Comparison of ENCODE assay signal across 9 mouse cellular contexts in the genomic region with DNA sequence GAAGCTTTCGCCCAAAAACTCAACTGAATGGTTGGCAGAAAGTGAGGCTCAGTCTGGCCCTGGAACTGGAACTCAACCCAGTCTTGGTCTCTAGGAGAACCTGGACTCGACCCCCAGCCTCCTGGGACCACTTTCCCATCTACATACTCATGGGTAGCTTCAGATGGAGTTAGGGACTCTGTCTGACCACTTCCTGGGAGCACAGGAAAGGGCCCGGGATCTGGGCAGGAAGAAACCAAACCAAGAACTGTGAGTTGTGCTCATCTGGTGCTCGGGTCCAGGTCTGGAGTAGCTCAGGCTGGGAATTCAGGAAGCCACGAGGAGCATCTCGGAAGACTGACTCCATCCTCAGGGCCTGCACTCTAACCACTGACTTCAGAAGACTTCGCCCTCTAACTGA. TPM values are rescaled to one million over a fixed set of nuclear protein-coding genes. Genes with fewer than 3 reads are reported as not detected.
DNase-seq lines count a peak whose midpoint lies in the region; ATAC-seq lines count a peak whose summit lies in the region.
"Had no signal": no experiment of that assay in that cellular context is flagged by ENCODE, and none has a peak within 500 bp of the region (broad histone marks: within the 10 kb centered on the region; RNA-seq: fewer than 3 reads in every experiment).

No protein-coding gene starts in this region.

- peaks cover 24% of the 10 kb centered on the region for H3K36me3 ChIP-seq in heart, embryonic 10.5 days
- no peaks in the 10 kb centered on the region for H3K36me3 ChIP-seq in heart, embryonic 16.5 days (ENCODE audit: control insufficient read depth, insufficient read depth)
- H3K36me3 ChIP-seq in midbrain, embryonic 11.5 days (ENCODE audit: control insufficient read depth, insufficient read depth, low read length): peaks cover 2% of the 10 kb centered on the region; the same call in 1 of the 2 replicates

- intact Hi-C loops in heart, postnatal 10 days (cut with DNase I): loop anchor here (5.0 to 10.0 kb wide), 2 partner anchors 34 to 352 kb away; no protein-coding TSS in a partner anchor

- peaks cover 88% of the 10 kb centered on the region for H3K4me1 ChIP-seq in heart, embryonic 10.5 days
- peaks cover 57% of the 10 kb centered on the region for H3K4me1 ChIP-seq in heart, embryonic 16.5 days (ENCODE audit: control insufficient read depth, insufficient read depth, low read length)
- H3K4me1 ChIP-seq in midbrain, embryonic 11.5 days (ENCODE audit: control insufficient read depth, insufficient read depth, low read length): peaks cover 46% of the 10 kb centered on the region

- peaks cover 6% of the 10 kb centered on the region; the same call in 1 of the 2 replicates for H3K27me3 ChIP-seq in heart, embryonic 10.5 days (ENCODE audit: insufficient read depth, poor library complexity, severe bottlenecking)
- H3K27me3 ChIP-seq in heart, embryonic 16.5 days (ENCODE audit: control insufficient read depth, insufficient read depth, low read length): no peaks in the 10 kb centered on the region
- H3K27me3 ChIP-seq in midbrain, embryonic 11.5 days (ENCODE audit: control insufficient read depth, insufficient read depth, low read length): no peaks in the 10 kb centered on the region

- no peak for ATAC-seq in heart, embryonic 16.5 days (replicated peaks; ENCODE audit: extremely low read depth, insufficient read depth, low FRiP score)
- no peak for ATAC-seq in midbrain, embryonic 11.5 days (ENCODE audit: low FRiP score)
- ATAC-seq in megakaryocyte-erythroid progenitor cell, adult 5-6 weeks (replicated peaks; ENCODE audit: low FRiP score, low TSS enrichment, poor library complexity, severe bottlenecking): no peak

- no peaks in the 10 kb centered on the region for H3K9me3 ChIP-seq in heart, embryonic 10.5 days
- H3K9me3 ChIP-seq in heart, embryonic 16.5 days (replicated peaks; ENCODE audit: control insufficient read depth, low read length): no peaks in the 10 kb centered on the region
- no peaks in the 10 kb centered on the region for H3K9me3 ChIP-seq in midbrain, embryonic 11.5 days (ENCODE audit: control insufficient read depth, low read length)

- H3K9ac ChIP-seq in heart, embryonic 16.5 days (ENCODE audit: low read length): peak overlapping the region; percentile 91
- no peak overlapping the region for H3K9ac ChIP-seq in midbrain, embryonic 11.5 days (ENCODE audit: low read length)

- peak overlapping the region; percentile 96; the same call in 1 of the 2 replicates for H3K4me3 ChIP-seq in heart, embryonic 10.5 days
- H3K4me3 ChIP-seq in heart, embryonic 16.5 days (ENCODE audit: low read length): peak overlapping the region; percentile 86
- peak overlapping the region; percentile 94 for H3K4me3 ChIP-seq in midbrain, embryonic 11.5 days (ENCODE audit: low read depth, low read length)

- no peak for DNase-seq in heart, embryonic 10.5 days (ENCODE audit: low spot score)
- no peak for DNase-seq in heart, postnatal 10 days
- DNase-seq in cerebellum, adult 9-10 months: peak; percentile 61
- DNase-seq in midbrain, embryonic 11.5 days (ENCODE audit: low spot score, missing footprints): no peak
- no peak for DNase-seq in urinary bladder, postnatal 25 days (ENCODE audit: low spot score)
- DNase-seq in lung, postnatal 10 days: no peak

- H3K27ac ChIP-seq in heart, embryonic 10.5 days: no peak overlapping the region
- peak overlapping the region; percentile 47 for H3K27ac ChIP-seq in heart, embryonic 16.5 days (ENCODE audit: low read length)
- no peak overlapping the region for H3K27ac ChIP-seq in midbrain, embryonic 11.5 days (ENCODE audit: low read depth, low read length)

- 75% methylated on average over 7 of the region's 7 CpGs for WGBS in heart, embryonic 10.5 days
- 71% methylated on average over 7 of the region's 7 CpGs for WGBS in heart, embryonic 16.5 days
- WGBS in midbrain, embryonic 11.5 days: 85% methylated on average over 7 of the region's 7 CpGs

- peak overlapping the region; percentile 91 for H3K4me2 ChIP-seq in heart, embryonic 16.5 days (ENCODE audit: low read depth, low read length)
- peak overlapping the region; percentile 94 for H3K4me2 ChIP-seq in midbrain, embryonic 11.5 days

RNA-seq across cellular contexts. Expression of gene Soga1, which starts 2.5 kb away (rescaled TPM):
- polyA plus RNA-seq in heart, embryonic 10.5 days (2016; fragmentation: Nextera tagmentation; extraction: Ambion mirVana): 2.2 and 3.9 TPM in 2 replicates
- total RNA-seq in heart, postnatal 10 days (2021): 10 to 100 TPM; 33.3 to 34.6 TPM
- 1.7 and 3.1 TPM in 2 replicates for polyA plus RNA-seq in heart, embryonic 16.5 days (2015; fragmentation: Nextera tagmentation; extraction: Ambion mirVana)
- 5.2 and 6.0 TPM in 2 replicates for polyA plus RNA-seq in midbrain, embryonic 11.5 days (2014; fragmentation: Nextera tagmentation; extraction: Ambion mirVana)
- total RNA-seq in megakaryocyte-erythroid progenitor cell, adult 5-6 weeks (2014; fragmentation: Nextera tagmentation): 11.0 and 11.7 TPM in 2 replicates
- total RNA-seq in megakaryocyte-erythroid progenitor cell, adult 5-6 weeks (2017): 5.6 and 8.6 TPM in 2 replicates

RNA-seq across cellular contexts. Expression of gene Tldc2, which starts 10.3 kb away (rescaled TPM):
- polyA plus RNA-seq in heart, embryonic 10.5 days (2016; fragmentation: Nextera tagmentation; extraction: Ambion mirVana): not detected in 2 replicates
- total RNA-seq in heart, postnatal 10 days (2021): not detected
- not detected in 2 replicates for polyA plus RNA-seq in heart, embryonic 16.5 days (2015; fragmentation: Nextera tagmentation; extraction: Ambion mirVana)
- not detected in 2 replicates for polyA plus RNA-seq in midbrain, embryonic 11.5 days (2014; fragmentation: Nextera tagmentation; extraction: Ambion mirVana)
- not detected in 2 replicates for total RNA-seq in megakaryocyte-erythroid progenitor cell, adult 5-6 weeks (2014; fragmentation: Nextera tagmentation)
- not detected in 2 replicates for total RNA-seq in megakaryocyte-erythroid progenitor cell, adult 5-6 weeks (2017)
- total RNA-seq: layer of hippocampus, postnatal 14 days had no signal

RNA-seq across cellular contexts. Expression of gene Samhd1, which starts 58.5 kb away (rescaled TPM):
- polyA plus RNA-seq in heart, embryonic 10.5 days (2016; fragmentation: Nextera tagmentation; extraction: Ambion mirVana): 20.3 and 26.6 TPM in 2 replicates
- total RNA-seq in heart, postnatal 10 days (2021): 10 to 100 TPM; 20.5 to 25.3 TPM
- polyA plus RNA-seq in heart, embryonic 16.5 days (2015; fragmentation: Nextera tagmentation; extraction: Ambion mirVana): 15.3 and 17.0 TPM in 2 replicates
- 21.0 and 21.7 TPM in 2 replicates for polyA plus RNA-seq in midbrain, embryonic 11.5 days (2014; fragmentation: Nextera tagmentation; extraction: Ambion mirVana)
- 63.5 and 64.5 TPM in 2 replicates for total RNA-seq in megakaryocyte-erythroid progenitor cell, adult 5-6 weeks (2014; fragmentation: Nextera tagmentation)
- total RNA-seq in megakaryocyte-erythroid progenitor cell, adult 5-6 weeks (2017): 48.9 and 60.9 TPM in 2 replicates
